Mouse (Mus musculus): ENCODE measurements around the gene Uox. TPM values are rescaled to one million over a fixed set of nuclear protein-coding genes. Genes with fewer than 3 reads are reported as not detected.

Uox gene
- polyA plus RNA-seq, 1 experiment = not detected

- no peak for TF ChIP-seq GATA1 (IDR thresholded peaks at IDR 0.05; ENCODE audit: low read length)
Observed at GRCm38 (mm10) chr3:146602531-146602930, 32.3 kb downstream of the Uox start.

GRCm38 (mm10) chr3:146604647-146605046 is 34.4 kb downstream of the Uox start:
- TF ChIP-seq GATA1 (IDR thresholded peaks at IDR 0.05; ENCODE audit: low read length) = peak; percentile 35

- no peak for TF ChIP-seq GATA1 (IDR thresholded peaks at IDR 0.05; ENCODE audit: low read length)
Observed at GRCm38 (mm10) chr3:146607368-146607767, 37.1 kb downstream of the Uox start.

- no peak for TF ChIP-seq GATA1 (IDR thresholded peaks at IDR 0.05; ENCODE audit: low read length)
Observed at GRCm38 (mm10) chr3:146610322-146610721, 40.1 kb downstream of the Uox start.

DNA sequence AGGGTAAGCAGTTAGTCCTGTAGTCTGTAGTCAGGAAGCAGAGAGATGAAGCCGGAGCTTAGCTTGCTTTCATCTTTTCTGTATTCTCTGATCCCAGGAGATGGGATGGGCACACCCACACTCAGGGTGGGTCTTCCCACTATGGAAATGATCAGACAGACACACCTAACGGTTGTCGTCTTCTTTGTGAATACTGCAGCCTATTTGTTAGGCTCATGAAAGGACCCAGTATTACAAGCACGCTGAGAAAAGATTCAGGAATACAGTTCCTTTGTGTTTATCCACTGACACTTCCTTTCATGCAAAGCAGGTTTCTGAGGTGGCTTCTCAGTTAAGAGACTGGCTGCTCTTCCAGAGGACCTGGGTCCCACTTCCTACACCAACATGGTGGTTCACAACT is 41.0 kb downstream of the Uox start:
- TF ChIP-seq GATA1 (IDR thresholded peaks at IDR 0.05; ENCODE audit: low read length) = no peak

DNA sequence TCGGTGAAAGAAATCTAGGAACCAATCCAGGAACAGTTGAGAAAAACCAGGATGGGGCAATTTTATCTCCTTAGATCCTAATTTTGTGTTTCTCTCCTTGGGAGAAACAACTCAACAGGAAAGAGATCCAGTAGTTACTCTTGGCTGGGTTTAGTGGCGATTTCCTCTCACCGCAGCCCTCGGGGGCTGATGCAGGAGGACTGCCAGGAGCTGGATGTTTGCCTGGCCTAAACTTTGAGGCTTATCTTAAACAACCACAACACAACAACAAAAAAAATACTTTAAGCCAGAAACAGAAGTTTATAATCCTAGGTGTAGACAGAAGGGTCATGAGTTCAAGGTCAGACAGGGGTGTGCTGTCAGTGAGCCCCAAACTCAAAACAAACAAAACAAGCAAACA is 41.6 kb downstream of the Uox start:
- TF ChIP-seq GATA1 (IDR thresholded peaks at IDR 0.05; ENCODE audit: low read length) = no peak

DNA sequence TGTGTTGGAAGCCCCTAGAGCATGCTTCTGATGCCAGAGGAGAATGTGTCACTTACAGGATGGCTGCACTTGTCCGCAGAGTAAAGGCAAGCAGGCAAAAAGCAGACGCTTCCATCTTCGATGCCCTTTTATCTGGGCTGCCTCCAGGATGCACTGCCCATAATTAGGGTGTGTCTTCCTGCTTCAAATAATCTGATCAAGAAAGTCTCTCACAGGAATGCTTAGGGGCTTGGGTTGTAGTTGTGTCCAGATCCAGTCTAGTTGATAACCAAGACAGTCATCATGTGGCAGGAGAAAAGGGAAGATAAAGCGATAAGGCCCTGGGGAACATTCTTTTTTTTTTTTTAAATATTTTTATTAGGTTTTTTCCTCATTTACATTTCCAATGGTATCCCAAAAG is 45.3 kb downstream of the Uox start, which contains the start of gene Dnase2b:
Gene Dnase2b (minus strand): TSS at position 101 of the 400 bp plus-strand sequence.
- TF ChIP-seq GATA1 (IDR thresholded peaks at IDR 0.05; ENCODE audit: low read length) = no peak

DNA sequence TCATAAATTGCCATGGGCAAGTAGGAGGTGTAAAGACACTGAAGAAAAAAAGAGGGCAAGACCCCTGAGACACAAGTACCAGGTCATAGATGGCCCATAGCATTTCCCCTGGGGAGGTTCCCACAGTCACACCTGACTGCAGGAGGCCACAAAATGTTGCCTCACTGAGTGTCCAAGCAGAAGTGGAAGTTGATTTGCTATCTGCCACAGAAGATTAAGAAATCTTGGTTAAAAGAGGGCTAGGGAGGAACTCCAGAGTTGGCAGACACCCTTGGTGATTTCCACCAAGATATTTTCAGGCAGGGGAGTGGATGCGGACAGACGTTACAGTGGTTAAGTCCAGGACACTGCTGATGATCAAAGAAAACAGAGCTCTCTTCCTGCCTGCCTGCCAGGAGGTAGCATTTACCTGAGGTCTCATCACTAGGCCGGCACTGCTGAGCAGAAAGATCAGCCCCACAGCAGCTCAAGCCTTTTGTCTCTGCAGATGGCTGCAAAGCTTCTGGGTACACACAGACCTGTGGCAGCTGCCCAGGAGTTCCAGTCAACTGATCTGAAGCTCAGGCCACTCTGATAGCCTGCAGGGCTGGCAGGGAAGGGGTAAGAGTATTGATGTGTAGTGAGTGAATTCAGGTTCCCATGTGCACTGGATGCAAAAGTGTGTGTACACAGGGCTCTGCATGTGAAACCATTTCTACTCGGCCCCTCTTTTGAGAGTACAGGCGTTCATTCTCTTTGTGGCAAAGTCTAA is 46.5 kb downstream of the Uox start:
- TF ChIP-seq GATA1 (IDR thresholded peaks at IDR 0.05; ENCODE audit: low read length) = peak; percentile 45

DNA sequence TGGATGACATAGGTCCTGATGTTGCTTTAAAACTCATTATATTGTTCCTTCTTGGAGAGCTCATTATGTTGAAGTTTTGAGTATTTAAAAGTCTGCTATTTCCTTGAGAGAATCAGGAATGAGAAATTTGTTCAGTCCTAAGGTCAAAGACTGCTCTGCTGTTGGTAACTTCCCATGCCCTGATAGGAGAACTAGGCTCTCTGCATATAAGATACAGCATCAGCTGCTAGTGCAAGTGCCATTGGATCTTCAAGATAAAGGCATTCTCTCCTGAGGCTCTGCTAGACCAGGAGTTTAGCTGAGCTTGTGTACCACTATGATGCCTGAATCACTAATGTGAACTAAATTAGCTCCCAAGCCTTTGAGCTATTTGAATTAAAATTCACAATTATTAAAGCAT is 47.7 kb downstream of the Uox start:
- TF ChIP-seq GATA1 (IDR thresholded peaks at IDR 0.05; ENCODE audit: low read length) = peak; percentile 9

DNA sequence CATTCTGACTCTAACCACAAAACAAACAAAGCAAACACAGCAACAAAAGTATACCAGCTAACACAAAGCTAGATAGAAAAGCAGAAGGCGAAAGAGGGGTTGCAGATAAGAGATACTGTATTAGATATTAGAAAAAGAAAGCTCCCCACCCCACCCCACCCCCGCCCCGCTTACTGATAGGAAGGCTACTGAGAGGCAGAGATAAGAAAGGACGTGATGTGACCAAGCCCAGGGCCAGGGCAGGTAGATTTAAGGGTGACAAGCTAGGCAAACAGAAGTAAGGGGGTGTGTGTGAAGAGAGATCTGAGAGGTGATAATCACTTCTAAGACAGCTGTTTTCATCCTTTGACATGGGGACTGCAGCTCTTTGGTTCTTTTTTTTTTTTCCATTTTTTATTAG is 48.1 kb downstream of the Uox start:
- TF ChIP-seq GATA1 (IDR thresholded peaks at IDR 0.05; ENCODE audit: low read length) = no peak

DNA sequence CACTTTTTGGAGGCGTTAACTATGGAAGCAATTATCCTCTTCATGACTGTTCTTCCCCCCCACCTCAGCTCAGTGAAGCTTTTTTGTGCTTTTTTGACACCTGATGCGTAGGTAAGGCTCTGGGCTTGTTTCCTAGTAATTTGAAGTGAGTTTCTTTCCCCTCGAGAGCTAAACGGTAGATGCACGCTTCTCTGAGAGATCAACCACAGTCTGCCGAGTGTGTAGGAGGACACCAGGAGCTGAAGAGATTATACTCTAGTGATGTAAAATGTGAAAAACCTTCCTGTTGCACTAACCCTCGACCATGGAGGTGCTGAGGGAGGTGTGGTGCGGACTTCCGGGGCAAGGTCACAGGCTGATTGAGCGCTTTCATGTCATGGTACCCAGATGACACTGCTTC is 49.9 kb downstream of the Uox start:
- TF ChIP-seq GATA1 (IDR thresholded peaks at IDR 0.05; ENCODE audit: low read length) = no peak

DNA sequence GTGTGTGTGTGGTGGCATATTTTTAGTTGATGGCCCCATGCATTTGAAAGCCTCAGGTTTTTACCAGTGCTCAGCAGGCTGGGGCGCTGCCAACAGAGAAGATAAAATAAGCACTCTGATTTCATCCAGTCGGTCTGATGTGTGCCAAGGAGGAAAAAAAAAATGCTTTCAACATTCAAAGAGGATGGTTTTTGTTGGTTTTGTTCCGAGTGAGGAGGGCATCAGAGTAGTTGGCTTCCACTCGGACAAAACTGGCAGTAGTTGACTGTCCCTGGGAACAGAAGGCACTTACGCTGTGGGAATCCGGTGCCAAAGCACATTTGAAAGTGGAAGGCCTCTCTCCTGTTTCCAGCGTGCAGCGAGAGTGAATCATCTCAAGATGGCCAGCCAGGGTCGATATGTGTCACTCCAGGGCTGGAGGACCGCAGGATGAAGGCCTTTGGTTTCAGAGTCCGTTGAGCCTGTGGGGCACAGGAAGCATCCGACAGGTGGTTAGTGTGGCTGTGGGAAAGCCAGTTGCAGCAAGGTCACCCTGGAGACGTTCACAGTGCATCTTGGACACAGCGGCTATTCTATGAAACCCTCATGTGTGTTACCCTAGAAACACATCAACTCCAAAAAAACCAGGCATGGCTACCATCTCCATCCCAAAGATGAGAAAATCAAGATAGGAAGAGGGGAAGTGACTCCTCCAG is 50.5 kb downstream of the Uox start:
- no peak for TF ChIP-seq GATA1 (IDR thresholded peaks at IDR 0.05; ENCODE audit: low read length)

- no peak for TF ChIP-seq GATA1 (IDR thresholded peaks at IDR 0.05; ENCODE audit: low read length)
Observed at GRCm38 (mm10) chr3:146621966-146622365, 51.7 kb downstream of the Uox start.

DNA sequence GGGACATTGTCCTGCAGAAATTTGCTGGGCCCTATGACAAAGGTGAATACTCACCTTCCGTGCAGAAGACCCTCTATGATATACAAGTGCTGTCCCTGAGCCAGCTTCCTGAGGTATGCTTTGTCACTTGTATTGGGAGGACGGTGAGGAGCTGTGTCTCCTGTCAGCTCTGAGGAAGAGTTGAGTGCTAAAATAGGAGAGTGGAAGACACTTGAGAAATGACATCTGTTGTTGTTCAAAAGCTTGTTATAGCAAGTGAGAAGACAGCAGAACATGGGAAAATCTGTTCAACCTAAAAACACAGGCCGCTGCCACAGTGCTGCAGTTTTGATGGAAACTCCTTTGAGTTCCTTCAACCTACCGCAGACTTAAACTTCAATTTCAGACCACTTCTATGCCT is 55.5 kb downstream of the Uox start:
- no peak for TF ChIP-seq GATA1 (IDR thresholded peaks at IDR 0.05; ENCODE audit: low read length)

DNA sequence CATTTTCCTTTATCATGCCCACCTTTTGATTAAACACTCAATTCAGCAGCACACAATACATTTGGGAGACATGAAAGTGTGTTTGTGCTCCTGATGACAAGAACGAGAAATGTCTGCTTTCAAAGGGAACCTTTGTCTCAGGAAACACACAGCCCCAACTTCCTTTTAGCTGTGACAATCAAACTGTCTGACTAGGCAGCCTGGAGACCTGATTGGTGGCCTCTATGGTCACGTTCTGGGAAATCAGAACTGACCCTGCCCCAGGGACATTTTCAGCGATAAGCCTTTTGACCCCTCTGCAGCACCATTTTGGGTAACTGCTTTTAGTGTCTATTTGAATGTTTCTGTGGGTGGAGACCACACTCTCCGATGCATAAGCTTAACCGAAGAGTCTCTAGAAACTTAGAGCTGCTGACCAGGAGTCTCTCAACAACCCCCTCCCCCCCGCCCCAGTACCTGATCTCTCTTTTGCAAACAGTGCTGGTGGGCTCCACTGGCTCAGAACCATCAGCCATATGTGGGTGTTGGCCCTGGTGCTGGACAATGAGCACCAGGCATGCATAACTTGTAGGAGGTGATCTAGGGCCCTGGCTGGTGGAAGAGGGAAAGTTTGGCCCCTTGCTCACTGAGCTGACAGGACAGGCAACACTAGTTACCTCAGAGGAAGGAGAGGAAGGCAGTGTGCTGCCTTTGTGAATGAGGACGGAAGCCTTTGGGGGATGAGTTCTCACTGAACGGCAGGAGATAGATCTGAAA is 58.2 kb downstream of the Uox start:
- TF ChIP-seq GATA1 (IDR thresholded peaks at IDR 0.05; ENCODE audit: low read length) = no peak

GRCm38 (mm10) chr3:146632506-146632905 is 62.3 kb downstream of the Uox start:
- TF ChIP-seq GATA1 (IDR thresholded peaks at IDR 0.05; ENCODE audit: low read length) = no peak
